Mouse (Mus musculus): ENCODE results near the gene Rtkn2.

- TF ChIP-seq GATA1 (IDR thresholded peaks at IDR 0.05; ENCODE audit: borderline replicate concordance, low read length): no peak
- no peak for TF ChIP-seq FLI1 (IDR thresholded peaks at IDR 0.05; ENCODE audit: low read length)
Measured at GRCm38 (mm10) chr10:68093496-68093895, 114.1 kb downstream of the Rtkn2 start.
